Mouse (Mus musculus) ES-E14 (cell line): ENCODE measurements around the gene Tmprss6.

Source experiments
- CHD2 ChIP-seq: IDR thresholded peaks from 2 replicates; pipeline ENCODE4 v1.6.1; 2014; ENCODE audit warnings: mild to moderate bottlenecking, low read depth, low read length, inconsistent platforms
- HCFC1 ChIP-seq: IDR thresholded peaks from 2 replicates; pipeline ENCODE4 v1.6.1; 2012; ENCODE audit warnings: low read length, inconsistent platforms, borderline replicate concordance; ENCODE audit not compliant: insufficient read depth
- ZC3H11A ChIP-seq: IDR thresholded peaks from 2 replicates; pipeline ENCODE4 v1.6.1; 2012; ENCODE audit warnings: low read depth, mild to moderate bottlenecking, inconsistent platforms, low read length, borderline replicate concordance
- ZNF384 ChIP-seq: IDR thresholded peaks from 2 replicates; pipeline ENCODE4 v1.6.1; 2012; ENCODE audit warnings: low read depth, low read length, inconsistent platforms

DNA sequence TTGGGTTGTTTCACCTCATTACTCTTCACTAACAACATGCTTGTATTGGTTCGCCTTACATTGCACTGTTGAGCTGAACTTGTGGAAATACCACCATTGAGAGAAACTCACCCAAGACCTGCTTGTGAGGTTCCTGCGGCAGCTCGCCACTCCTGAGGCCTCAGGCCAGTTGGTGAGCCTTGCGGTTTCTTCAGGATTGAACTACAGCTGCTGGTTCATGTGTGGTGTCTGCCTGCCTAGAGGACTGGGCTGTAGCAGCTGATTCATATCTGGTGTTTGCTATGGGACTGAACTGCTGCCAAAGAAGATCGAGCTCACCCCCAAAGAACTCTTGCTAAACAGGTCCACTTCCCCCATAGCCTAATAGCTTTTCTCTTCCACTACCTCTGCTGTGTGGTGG is 36.4 kb upstream of the Tmprss6 start:
- no peak for TF ChIP-seq ZC3H11A
- TF ChIP-seq CHD2: no peak
- TF ChIP-seq ZNF384: no peak
- TF ChIP-seq HCFC1: no peak
